Mouse (Mus musculus) left cerebral cortex, postnatal 4 days (tissue): Measurements from ENCODE around the gene Misp. TPM values are rescaled to one million over a fixed set of nuclear protein-coding genes. Genes with fewer than 3 reads are reported as not detected.

Source experiments
- DNase-seq: peaks from one replicate; pipeline ENCODE4 v3.0.0-alpha.2; 2022
- intact Hi-C: fragments of 180-260 bp; cut with DNase I; formaldehyde crosslinking; loops from one replicate; pipeline ENCODE4 v1.15.1; 2025
- total RNA-seq, 2 experiments: library from RNA; stranded (reverse); gene quantifications; 2 replicates each; pipeline ENCODE4 v1.2.3; 2021

The Misp gene
- total RNA-seq, 2 experiments from 2014 or later: 0.46 to 0.76 TPM

- intact Hi-C loops: no loop called here
- no peak for DNase-seq
These were observed 1.2 kb upstream of the Misp start for GRCm38 (mm10) chr10:79819606-79820005.

- intact Hi-C loops: no loop called here
- no peak for DNase-seq
These were observed 512 bp upstream of the Misp start for GRCm38 (mm10) chr10:79820277-79820676.

GRCm38 (mm10) chr10:79821731-79822130, 942 bp downstream of the Misp start:
- DNase-seq: no peak
- intact Hi-C loops: no loop called here

- no peak for DNase-seq
- intact Hi-C loops: no loop called here
These were observed 1.6 kb downstream of the Misp start for GRCm38 (mm10) chr10:79822372-79822771.

GRCm38 (mm10) chr10:79823011-79823410, 2.2 kb downstream of the Misp start:
- intact Hi-C loops: no loop called here
- no peak for DNase-seq

- DNase-seq: no peak
These were observed 3.6 kb downstream of the Misp start for GRCm38 (mm10) chr10:79824413-79824812.

GRCm38 (mm10) chr10:79831583-79831982, 10.8 kb downstream of the Misp start:
- DNase-seq: no peak
- intact Hi-C loops: loop anchor here (10.0 kb wide), 1 partner anchor 93 kb away; the partner anchor contains the start of genes Arid3a and R3hdm4

More at GRCm38 (mm10) chr10:79824413-79824812, 3.6 kb downstream of the Misp start:
- intact Hi-C loops: no loop called here

GRCm38 (mm10) chr10:79832026-79832785, 11.4 kb downstream of the Misp start:
- intact Hi-C loops: loop anchor here (10.0 kb wide), 1 partner anchor 93 kb away; the partner anchor contains the start of genes Arid3a and R3hdm4
- DNase-seq: no peak

- DNase-seq: no peak
- intact Hi-C loops: loop anchor here (10.0 kb wide), 1 partner anchor 92 kb away; the partner anchor contains the start of genes Arid3a and R3hdm4
These were observed 12.0 kb downstream of the Misp start for GRCm38 (mm10) chr10:79832786-79833181.

GRCm38 (mm10) chr10:79834769-79835398, 14.1 kb downstream of the Misp start:
- intact Hi-C loops: loop anchor here (10.0 kb wide), 1 partner anchor 90 kb away; the partner anchor contains the start of genes Arid3a and R3hdm4
- peak; percentile 84 for DNase-seq

GRCm38 (mm10) chr10:79836918-79837317, 16.1 kb downstream of the Misp start:
- intact Hi-C loops: loop anchor here (10.0 kb wide), 1 partner anchor 88 kb away; the partner anchor contains the start of genes Arid3a and R3hdm4
- no peak for DNase-seq

GRCm38 (mm10) chr10:79838151-79838550, 17.4 kb downstream of the Misp start:
- no peak for DNase-seq
- intact Hi-C loops: loop anchor here (10.0 kb wide), 1 partner anchor 87 kb away; the partner anchor contains the start of genes Arid3a and R3hdm4

GRCm38 (mm10) chr10:79840091-79840490, 19.3 kb downstream of the Misp start:
- intact Hi-C loops: no loop called here
- no peak for DNase-seq

GRCm38 (mm10) chr10:79840644-79841551, 20.1 kb downstream of the Misp start:
- intact Hi-C loops: no loop called here
- DNase-seq: no peak

GRCm38 (mm10) chr10:79842322-79842721, 21.5 kb downstream of the Misp start:
- no peak for DNase-seq
- intact Hi-C loops: no loop called here

- intact Hi-C loops: no loop called here
- peak; percentile 58 for DNase-seq
These were observed 22.7 kb downstream of the Misp start for GRCm38 (mm10) chr10:79843476-79843875.

- intact Hi-C loops: no loop called here
- no peak for DNase-seq
These were observed 25.8 kb downstream of the Misp start for GRCm38 (mm10) chr10:79846553-79846952.

- no peak for DNase-seq
- intact Hi-C loops: no loop called here
These were observed 29.3 kb downstream of the Misp start for GRCm38 (mm10) chr10:79849941-79850628.

GRCm38 (mm10) chr10:79851653-79852052, 30.9 kb downstream of the Misp start:
- DNase-seq: no peak
- intact Hi-C loops: no loop called here
